Mouse (Mus musculus) lung, postnatal 0 days (tissue): ENCODE data around the gene Col12a1.

ENCODE experiments used
- CTCF ChIP-seq: IDR thresholded peaks from 2 replicates; pipeline ENCODE4 v1.5.1; 2016; ENCODE audit warnings: antibody characterized with exemption, mild to moderate bottlenecking
- EP300 ChIP-seq: IDR thresholded peaks from 2 replicates; pipeline ENCODE4 v1.6.1; 2016; ENCODE audit warnings: antibody characterized with exemption, mild to moderate bottlenecking, control low read depth

- no peak for TF ChIP-seq CTCF
- no peak for TF ChIP-seq EP300
Observed at GRCm38 (mm10) chr9:79719451-79719850, 820 bp upstream of the Col12a1 start.
